Mouse (Mus musculus): Measurements from ENCODE around the gene Msx3. TPM values are rescaled to one million over a fixed set of nuclear protein-coding genes. Genes with fewer than 3 reads are reported as not detected.

The Msx3 gene
- polyA plus RNA-seq, 1 experiment from 2014 or later = not detected

DNA sequence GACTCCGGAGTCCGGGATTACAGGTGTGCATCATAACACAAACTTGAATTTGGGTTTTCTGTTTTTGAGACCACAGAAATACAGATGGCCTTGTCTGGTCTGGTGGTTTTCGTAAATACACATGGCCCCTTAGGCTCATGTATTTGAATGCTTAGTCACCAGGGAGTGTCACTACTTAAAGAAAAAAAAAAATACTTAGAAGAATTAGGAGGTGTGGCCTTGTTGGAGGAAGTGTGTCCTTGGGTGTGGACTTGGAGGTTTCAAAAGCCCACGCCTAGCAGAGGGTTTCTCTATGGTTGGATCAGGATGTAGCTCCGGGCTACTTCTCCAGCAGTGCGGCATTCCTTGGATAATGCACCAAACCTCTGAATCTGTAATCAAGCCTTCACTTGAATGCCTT, 28.8 kb upstream of the Msx3 start:
- H3K27me3 ChIP-seq = peaks cover 55% of the 10 kb centered on the region
- no peak for ATAC-seq (ENCODE audit: low FRiP score, low read depth)
- H3K4me1 ChIP-seq = peaks cover 20% of the 10 kb centered on the region
- no peaks in the 10 kb centered on the region for H3K36me3 ChIP-seq
- no peaks in the 10 kb centered on the region for H3K9me3 ChIP-seq
- H3K4me3 ChIP-seq = no peak overlapping the region
- 75% methylated on average over 6 of the region's 6 CpGs for WGBS
- H3K27ac ChIP-seq = no peak overlapping the region
- H3K9ac ChIP-seq = no peak overlapping the region
- no peak overlapping the region for H3K4me2 ChIP-seq (replicated peaks)

DNA sequence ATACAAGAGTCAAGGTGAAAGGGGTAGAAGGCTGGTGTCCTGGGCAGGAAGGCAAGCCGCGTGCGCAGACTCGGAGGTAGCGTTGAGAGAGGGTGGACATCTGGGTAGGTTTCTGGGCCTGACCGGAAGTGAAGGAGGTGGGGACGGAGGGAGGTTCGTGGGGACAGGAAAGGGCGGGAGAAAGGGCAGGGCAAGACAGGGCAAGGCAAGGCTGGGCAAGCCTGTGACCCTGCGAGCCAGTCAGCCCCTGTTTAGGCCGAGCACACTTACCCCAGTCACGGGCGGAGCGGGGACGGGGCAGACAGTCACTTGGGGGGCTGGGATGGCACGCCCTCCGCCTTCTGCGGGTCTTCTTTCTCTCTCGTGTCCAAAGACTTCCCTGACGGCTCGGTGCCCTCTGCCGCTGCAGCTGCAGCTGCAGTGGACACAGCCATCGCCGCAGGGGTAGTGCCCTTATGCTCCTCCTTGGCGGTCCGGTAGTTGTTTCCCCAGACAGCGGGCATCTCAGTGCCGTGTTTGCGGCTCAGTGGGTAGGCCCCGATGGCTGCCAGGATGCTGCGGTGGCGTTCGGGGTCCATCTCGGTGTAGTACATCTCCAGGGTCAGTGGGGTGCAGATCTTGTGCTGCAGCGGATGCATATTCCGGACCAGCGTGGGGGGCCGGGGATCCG, 21.3 kb upstream of the Msx3 start:
- Histone ChIP-seq H3K4me2 (replicated peaks) (peak overlapping the region; percentile 55), H3K27me3 (peaks cover 41% of the 10 kb centered on the region), H3K4me1 (no peaks in the 10 kb centered on the region), H3K27ac (no peak overlapping the region), H3K9me3 (no peaks in the 10 kb centered on the region), H3K36me3 (no peaks in the 10 kb centered on the region), H3K4me3 (peak overlapping the region; percentile 27), H3K9ac (peak overlapping the region; percentile 51)
- WGBS = 29% methylated on average over 39 of the region's 39 CpGs
- ATAC-seq (ENCODE audit: low FRiP score, low read depth) = no peak

DNA sequence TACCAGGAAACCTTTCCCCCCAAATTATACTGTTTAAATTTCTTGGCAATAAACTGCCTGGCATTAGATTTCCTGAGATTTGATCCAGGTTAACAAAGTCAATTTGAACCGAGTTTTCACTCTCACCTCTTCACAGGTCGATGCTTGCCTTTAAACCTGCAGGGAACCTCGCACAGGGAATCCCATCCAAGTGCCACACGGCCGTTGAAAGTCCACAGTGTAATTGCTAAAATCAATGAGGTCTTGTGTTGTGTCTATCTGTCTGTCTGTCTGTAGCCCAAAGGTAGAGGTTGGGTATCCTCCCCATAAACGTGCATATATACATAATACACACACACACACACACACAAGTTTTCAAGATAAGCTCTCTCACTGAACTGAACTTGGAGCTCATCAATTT, 18.5 kb upstream of the Msx3 start:
- no peaks in the 10 kb centered on the region for H3K36me3 ChIP-seq
- 63% methylated on average over 6 of the region's 6 CpGs for WGBS
- H3K9me3 ChIP-seq = no peaks in the 10 kb centered on the region
- no peak overlapping the region for H3K9ac ChIP-seq
- H3K27ac ChIP-seq = no peak overlapping the region
- H3K4me2 ChIP-seq (replicated peaks) = no peak overlapping the region
- no peak for ATAC-seq (ENCODE audit: low FRiP score, low read depth)
- peaks cover 59% of the 10 kb centered on the region for H3K27me3 ChIP-seq
- H3K4me1 ChIP-seq = no peaks in the 10 kb centered on the region
- H3K4me3 ChIP-seq = no peak overlapping the region

DNA sequence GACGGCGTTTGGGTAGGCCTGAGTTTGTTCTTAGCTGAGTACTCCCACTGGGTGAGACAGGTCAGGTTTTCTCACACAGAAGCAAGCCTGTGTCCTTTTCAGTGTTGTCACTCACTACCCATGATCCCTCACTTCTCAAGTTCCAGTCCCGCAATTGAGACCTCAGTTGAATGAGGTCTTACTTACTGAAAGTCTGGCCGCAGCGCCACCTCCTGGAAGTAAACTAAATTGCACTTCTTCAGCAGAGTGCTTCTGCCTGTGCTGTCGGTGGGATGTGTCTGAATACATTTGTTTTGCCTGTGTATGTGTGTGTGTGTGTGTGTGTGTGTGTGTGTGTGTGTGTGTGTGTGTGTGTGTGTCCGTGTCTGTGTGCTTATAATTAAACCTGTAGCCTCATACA, 14.2 kb upstream of the Msx3 start:
- no peak overlapping the region for H3K4me3 ChIP-seq
- WGBS = 22% methylated on average over 7 of the region's 7 CpGs
- H3K9me3 ChIP-seq = no peaks in the 10 kb centered on the region
- peaks cover 81% of the 10 kb centered on the region for H3K27me3 ChIP-seq
- ATAC-seq (ENCODE audit: low FRiP score, low read depth) = no peak
- H3K36me3 ChIP-seq = no peaks in the 10 kb centered on the region
- H3K4me1 ChIP-seq = peaks cover 21% of the 10 kb centered on the region
- no peak overlapping the region for H3K4me2 ChIP-seq (replicated peaks)
- H3K27ac ChIP-seq = no peak overlapping the region
- H3K9ac ChIP-seq = no peak overlapping the region

DNA sequence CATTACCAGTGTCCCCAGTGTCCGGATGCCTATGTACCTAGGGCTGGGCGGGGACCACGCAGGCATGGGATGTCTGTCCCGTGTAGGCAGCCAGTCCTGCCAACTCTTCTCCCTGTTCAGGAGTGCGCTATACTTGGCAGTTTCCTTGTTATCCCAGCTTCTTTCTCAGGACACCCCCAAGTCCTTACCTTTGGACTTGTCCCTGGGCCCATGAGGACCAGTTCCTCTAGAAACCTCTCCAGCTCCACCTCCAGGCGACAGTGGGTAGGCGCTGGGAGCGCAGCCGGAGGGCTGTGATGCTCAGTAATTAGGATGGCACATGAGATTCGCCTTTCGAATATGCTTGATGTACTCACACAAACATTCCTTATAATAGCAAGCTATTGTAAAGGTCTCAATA, 13.4 kb upstream of the Msx3 start:
- H3K9me3 ChIP-seq = no peaks in the 10 kb centered on the region
- H3K9ac ChIP-seq = no peak overlapping the region
- 17% methylated on average over 11 of the region's 11 CpGs for WGBS
- no peak overlapping the region for H3K27ac ChIP-seq
- no peak overlapping the region for H3K4me3 ChIP-seq
- ATAC-seq (ENCODE audit: low FRiP score, low read depth) = no peak
- H3K36me3 ChIP-seq = no peaks in the 10 kb centered on the region
- H3K4me1 ChIP-seq = peaks cover 29% of the 10 kb centered on the region
- peaks cover 89% of the 10 kb centered on the region for H3K27me3 ChIP-seq
- no peak overlapping the region for H3K4me2 ChIP-seq (replicated peaks)

DNA sequence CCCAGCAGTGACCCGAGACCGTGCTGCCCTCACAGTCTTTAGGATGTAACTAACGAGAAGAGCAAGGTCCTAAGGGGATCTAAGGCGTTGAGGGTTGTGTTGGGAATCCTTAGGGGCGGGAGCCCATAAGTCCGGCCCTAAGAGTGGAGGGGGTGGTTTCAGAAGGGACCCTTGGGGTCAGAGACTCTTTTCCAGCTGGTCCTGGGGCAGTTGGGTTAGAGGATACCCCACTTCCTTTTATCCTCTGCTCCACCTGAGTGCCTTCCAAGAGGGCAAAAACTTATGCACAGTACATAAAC, 12.9 kb upstream of the Msx3 start:
- no peak overlapping the region for H3K9ac ChIP-seq
- H3K36me3 ChIP-seq = no peaks in the 10 kb centered on the region
- H3K27ac ChIP-seq = no peak overlapping the region
- peak overlapping the region; percentile 46 for H3K4me3 ChIP-seq
- no peak for ATAC-seq (ENCODE audit: low FRiP score, low read depth)
- H3K27me3 ChIP-seq = peaks cover 94% of the 10 kb centered on the region
- WGBS = 3% methylated on average over 6 of the region's 6 CpGs
- no peaks in the 10 kb centered on the region for H3K9me3 ChIP-seq
- peak overlapping the region; percentile 89 for H3K4me2 ChIP-seq (replicated peaks)
- H3K4me1 ChIP-seq = peaks cover 30% of the 10 kb centered on the region

DNA sequence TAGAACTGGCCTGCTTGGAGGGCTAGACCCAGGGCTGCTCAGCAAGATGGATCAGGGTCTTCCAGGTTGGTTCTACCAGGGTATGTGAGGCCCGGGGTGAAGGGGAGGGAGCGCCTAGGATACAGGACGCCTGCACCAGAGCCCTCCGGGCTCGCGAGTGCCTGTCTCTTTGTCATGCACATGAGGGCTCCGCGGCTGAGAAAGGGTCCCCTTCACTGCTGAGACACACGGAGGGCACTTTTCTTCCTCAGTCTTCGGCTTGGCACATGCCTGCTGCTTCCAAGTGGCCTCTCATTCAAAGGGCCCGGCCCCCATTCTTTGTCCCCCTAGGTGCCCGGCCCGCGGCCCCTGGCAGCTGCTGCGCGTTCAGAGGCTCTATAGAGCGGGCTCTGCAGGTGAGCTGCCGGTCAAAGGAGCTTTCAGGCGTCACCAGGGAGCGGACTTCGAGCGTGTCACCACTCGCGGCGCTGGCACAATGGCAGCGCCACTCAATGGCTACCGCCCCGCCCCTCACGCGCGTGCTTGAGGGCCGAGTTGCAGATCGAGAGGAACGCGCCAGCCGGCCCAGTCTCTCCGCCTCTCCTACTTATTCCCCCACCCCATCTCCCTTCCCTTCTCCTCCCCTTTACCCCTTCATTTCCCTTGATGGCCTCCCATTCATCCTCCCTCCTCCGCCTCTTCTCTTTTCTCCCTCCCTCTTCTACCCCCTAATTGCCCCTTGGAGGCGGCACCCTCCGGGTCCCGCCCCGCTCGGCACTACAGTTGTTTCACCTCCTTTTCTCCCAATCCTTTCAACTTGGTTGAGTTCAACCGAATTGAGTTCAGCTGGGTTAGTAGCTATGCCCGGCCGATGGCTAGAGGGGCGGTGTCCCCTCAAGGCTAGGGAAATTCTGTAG, 12.3 kb upstream of the Msx3 start:
- ATAC-seq (ENCODE audit: low FRiP score, low read depth) = 0 out of 2 replicates have a peak, but pooled peaks have one; percentile 16
- Histone ChIP-seq H3K27ac (no peak overlapping the region), H3K4me2 (replicated peaks) (peak overlapping the region; percentile 89), H3K4me1 (peaks cover 30% of the 10 kb centered on the region), H3K27me3 (peaks cover 100% of the 10 kb centered on the region), H3K9me3 (no peaks in the 10 kb centered on the region), H3K9ac (peak overlapping the region; percentile 56), H3K36me3 (no peaks in the 10 kb centered on the region), H3K4me3 (peak overlapping the region; percentile 46)
- under 1% methylated on average over 45 of the region's 47 CpGs for WGBS

DNA sequence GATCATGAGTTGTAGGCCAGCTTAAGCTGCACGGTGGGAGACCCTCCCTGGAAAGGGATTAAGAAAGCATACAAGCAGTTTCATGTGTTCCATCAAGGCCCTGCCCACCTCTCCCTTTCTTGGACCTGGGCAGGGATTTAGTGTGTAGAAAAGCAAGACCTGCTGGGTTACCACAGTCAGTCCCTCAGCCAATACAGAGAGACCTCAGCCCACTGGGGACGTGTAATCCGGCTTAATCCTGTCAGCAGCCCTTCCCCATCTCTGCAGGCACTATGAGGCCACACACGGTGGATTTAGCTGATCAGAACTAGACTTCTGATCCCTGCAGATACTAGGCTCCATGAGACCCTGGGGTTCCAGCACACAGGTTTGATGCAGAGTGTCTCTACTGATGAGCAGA, 10.7 kb upstream of the Msx3 start:
- Histone ChIP-seq H3K9ac (no peak overlapping the region), H3K4me1 (peaks cover 30% of the 10 kb centered on the region), H3K4me3 (no peak overlapping the region), H3K27me3 (peaks cover 94% of the 10 kb centered on the region), H3K27ac (no peak overlapping the region), H3K36me3 (no peaks in the 10 kb centered on the region), H3K4me2 (replicated peaks) (no peak overlapping the region), H3K9me3 (no peaks in the 10 kb centered on the region)
- 45% methylated on average over 4 of the region's 4 CpGs for WGBS
- no peak for ATAC-seq (ENCODE audit: low FRiP score, low read depth)

DNA sequence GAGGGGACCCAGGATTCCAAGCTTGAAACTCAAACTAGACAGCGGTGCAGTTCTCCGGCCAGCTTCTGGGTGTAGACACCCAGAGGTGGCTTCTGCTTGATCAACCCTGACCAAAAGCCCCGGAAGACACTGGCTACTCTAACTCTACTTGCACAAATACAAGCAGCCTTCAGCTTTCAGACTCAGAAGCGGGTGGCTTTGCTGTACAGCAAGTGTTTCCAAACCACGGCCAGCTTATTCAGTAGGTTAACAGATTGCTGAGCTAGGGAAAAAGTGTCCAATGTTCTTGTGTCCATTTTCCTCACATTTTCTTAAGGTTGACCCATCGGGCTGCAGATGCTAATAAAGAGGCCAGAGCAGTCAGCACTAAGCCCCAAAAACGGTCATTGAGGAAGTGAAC, 9.6 kb upstream of the Msx3 start:
- Histone ChIP-seq H3K36me3 (no peaks in the 10 kb centered on the region), H3K27ac (no peak overlapping the region), H3K4me1 (peaks cover 30% of the 10 kb centered on the region), H3K9ac (peak overlapping the region; percentile 77), H3K9me3 (no peaks in the 10 kb centered on the region), H3K4me3 (peak overlapping the region; percentile 55), H3K4me2 (replicated peaks) (peak overlapping the region; percentile 89), H3K27me3 (peaks cover 91% of the 10 kb centered on the region)
- 18% methylated on average over 7 of the region's 7 CpGs for whole genome bisulfite sequencing
- ATAC-seq (ENCODE audit: low FRiP score, low read depth) = no peak

DNA sequence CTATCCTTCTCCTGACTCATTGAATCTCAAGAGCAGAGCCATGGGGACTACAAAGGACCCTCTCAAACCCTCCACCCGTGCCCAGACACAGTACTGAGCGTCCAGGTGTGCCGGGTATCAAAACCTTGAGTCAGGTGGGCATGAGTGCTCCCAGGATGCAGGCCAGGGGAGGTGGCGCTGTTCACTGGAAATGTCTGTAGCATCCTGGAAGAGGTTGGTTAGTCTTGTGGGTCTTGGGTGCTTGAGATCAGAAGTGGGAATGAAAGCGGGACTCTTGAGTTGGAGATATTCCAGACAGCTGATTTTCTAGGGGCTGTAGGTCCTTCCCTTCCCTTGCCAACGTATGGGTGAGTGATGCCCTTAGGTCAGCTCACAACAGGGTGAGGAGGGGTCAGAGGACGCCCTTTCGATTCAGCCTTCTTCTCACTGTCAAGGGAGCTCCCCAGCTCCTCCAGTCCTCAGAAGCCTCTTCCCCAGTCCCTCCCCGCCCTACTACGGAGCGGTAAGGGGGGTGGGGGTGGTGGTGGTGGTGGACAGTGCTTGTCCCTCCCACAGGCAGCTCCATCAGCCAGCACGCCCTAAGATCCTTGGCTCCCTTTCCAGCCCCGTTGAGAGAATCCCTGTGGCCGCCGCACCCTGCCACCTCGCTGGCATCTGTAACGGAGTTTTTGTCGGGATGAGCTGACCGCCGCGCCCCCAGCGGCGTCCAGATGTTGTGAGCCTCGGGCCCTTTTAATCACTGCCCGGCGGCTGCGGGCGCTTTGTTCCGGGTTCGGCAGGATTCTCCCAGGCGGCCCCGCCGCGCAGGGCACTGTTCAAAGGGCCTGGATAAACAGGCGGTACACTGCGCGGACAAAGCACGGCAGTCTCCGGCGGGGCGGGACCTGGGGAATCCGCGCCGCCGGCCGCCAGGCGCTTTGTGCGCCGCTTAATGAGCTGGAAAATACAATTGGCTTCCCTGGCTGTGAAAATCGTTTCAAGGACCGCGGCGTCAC, 8.8 kb upstream of the Msx3 start:
- peak overlapping the region; percentile 89 for H3K4me2 ChIP-seq (replicated peaks)
- peaks cover 91% of the 10 kb centered on the region for H3K27me3 ChIP-seq
- H3K36me3 ChIP-seq = no peaks in the 10 kb centered on the region
- H3K27ac ChIP-seq = no peak overlapping the region
- WGBS = 3% methylated on average over 53 of the region's 53 CpGs
- peaks cover 30% of the 10 kb centered on the region for H3K4me1 ChIP-seq
- ATAC-seq (ENCODE audit: low FRiP score, low read depth) = peak; percentile 45; the same call in 1 of the 2 replicates
- no peaks in the 10 kb centered on the region for H3K9me3 ChIP-seq
- H3K9ac ChIP-seq = peak overlapping the region; percentile 77
- H3K4me3 ChIP-seq = peak overlapping the region; percentile 55

DNA sequence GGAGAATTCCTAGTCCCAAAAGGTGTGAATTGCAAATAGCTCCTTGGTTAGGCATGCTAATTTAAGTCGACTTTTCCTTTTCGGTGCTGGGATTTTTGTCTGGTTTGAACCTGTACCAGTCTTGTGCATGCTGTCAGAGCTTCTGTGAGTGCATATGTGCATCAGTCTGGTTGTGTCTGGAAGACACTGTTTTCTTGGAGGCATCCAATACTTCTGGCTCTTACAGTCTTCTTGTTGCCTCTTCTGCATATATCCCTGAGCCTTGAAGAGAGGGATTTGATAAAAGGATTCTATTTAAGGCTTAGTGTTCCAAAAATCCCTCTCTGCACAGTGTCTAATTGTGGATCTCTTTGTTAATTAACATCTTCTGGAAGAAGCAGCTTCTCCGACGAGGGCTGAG, 5.2 kb upstream of the Msx3 start:
- 72% methylated on average over 4 of the region's 4 CpGs for WGBS
- Histone ChIP-seq H3K9me3 (no peaks in the 10 kb centered on the region), H3K9ac (no peak overlapping the region), H3K36me3 (no peaks in the 10 kb centered on the region), H3K4me3 (no peak overlapping the region), H3K4me2 (replicated peaks) (no peak overlapping the region), H3K27ac (no peak overlapping the region), H3K4me1 (peaks cover 20% of the 10 kb centered on the region), H3K27me3 (peaks cover 91% of the 10 kb centered on the region)
- no peak for ATAC-seq (ENCODE audit: low FRiP score, low read depth)

Measured in limb, embryonic 13.5 days (tissue).